Mouse (Mus musculus): ENCODE measurements around the gene Ror1. TPM values are rescaled to one million over a fixed set of nuclear protein-coding genes. Genes with fewer than 3 reads are reported as not detected.

The Ror1 gene
- total and polyA plus RNA-seq, 3 experiments, result 0.05 TPM; not detected in 2

GRCm38 (mm10) chr4:100120547-100120946 lies 25.0 kb downstream of the Ror1 start:
- no peak for ATAC-seq (ENCODE audit: extremely low read depth, insufficient number of reproducible peaks, low FRiP score, poor library complexity, severe bottlenecking)
- H3K4me1 ChIP-seq (ENCODE audit: insufficient read depth, low read depth, low read length), result no peaks in the 10 kb centered on the region
- H3K9me3 ChIP-seq (replicated peaks), result no peaks in the 10 kb centered on the region
- DNase-seq (ENCODE audit: low spot score), result no peak
- no peaks in the 10 kb centered on the region for H3K27me3 ChIP-seq (ENCODE audit: insufficient read depth, low read length)
- TF ChIP-seq TAL1 (conservative IDR thresholded peaks at IDR 0.05; ENCODE audit: low read depth, low read length) (no peak), GATA2 (IDR thresholded peaks at IDR 0.05; ENCODE audit: borderline replicate concordance, low read depth, low read length) (no peak), POLR2AphosphoS5 (IDR thresholded peaks at IDR 0.05; ENCODE audit: insufficient replicate concordance, low read depth, low read length) (no peak), GATA1 (IDR thresholded peaks at IDR 0.05; ENCODE audit: borderline replicate concordance, low read length) (no peak), CTCF (IDR thresholded peaks at IDR 0.05; ENCODE audit: low read depth, low read length) (no peak)
- H3K4me3 ChIP-seq (ENCODE audit: low read depth, low read length), result no peak overlapping the region
- H3K36me3 ChIP-seq (replicated peaks), result no peaks in the 10 kb centered on the region

DNA sequence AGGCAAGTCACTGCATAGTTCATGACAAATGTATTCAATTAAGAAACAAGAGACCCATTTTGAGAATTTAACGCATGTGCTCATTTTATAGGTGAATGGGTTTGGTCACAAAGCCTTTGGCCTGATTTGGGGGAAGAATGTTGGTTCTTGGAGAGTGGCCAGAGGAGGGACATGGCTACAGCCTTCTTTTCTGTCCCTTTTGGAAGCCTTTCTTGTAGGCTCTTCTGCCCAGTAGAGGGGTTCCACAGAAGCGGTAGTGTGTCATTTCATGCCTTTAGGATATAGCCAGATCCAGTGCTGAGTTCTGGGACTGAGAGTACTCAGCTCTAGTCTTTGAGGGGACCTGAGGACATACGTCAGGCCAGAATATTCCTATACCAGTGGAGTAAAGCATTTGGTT lies 26.8 kb downstream of the Ror1 start:
- Histone ChIP-seq H3K9me3 (replicated peaks) (no peaks in the 10 kb centered on the region), H3K4me3 (ENCODE audit: low read depth, low read length) (no peak overlapping the region), H3K27me3 (ENCODE audit: insufficient read depth, low read length) (no peaks in the 10 kb centered on the region), H3K4me1 (ENCODE audit: insufficient read depth, low read depth, low read length) (no peaks in the 10 kb centered on the region), H3K36me3 (replicated peaks) (no peaks in the 10 kb centered on the region)
- no peak for DNase-seq (ENCODE audit: low spot score)
- TF ChIP-seq CTCF (IDR thresholded peaks at IDR 0.05; ENCODE audit: low read depth, low read length), result no peak
- no peak for TF ChIP-seq GATA2 (IDR thresholded peaks at IDR 0.05; ENCODE audit: borderline replicate concordance, low read depth, low read length)
- no peak for TF ChIP-seq GATA1 (IDR thresholded peaks at IDR 0.05; ENCODE audit: borderline replicate concordance, low read length)
- no peak for TF ChIP-seq POLR2AphosphoS5 (IDR thresholded peaks at IDR 0.05; ENCODE audit: insufficient replicate concordance, low read depth, low read length)
- ATAC-seq (ENCODE audit: extremely low read depth, insufficient number of reproducible peaks, low FRiP score, poor library complexity, severe bottlenecking), result no peak

GRCm38 (mm10) chr4:100123519-100123918 lies 27.9 kb downstream of the Ror1 start:
- Histone ChIP-seq H3K4me3 (ENCODE audit: low read depth, low read length) (no peak overlapping the region), H3K36me3 (replicated peaks) (no peaks in the 10 kb centered on the region), H3K4me1 (ENCODE audit: insufficient read depth, low read depth, low read length) (no peaks in the 10 kb centered on the region), H3K9me3 (replicated peaks) (no peaks in the 10 kb centered on the region), H3K27me3 (ENCODE audit: insufficient read depth, low read length) (no peaks in the 10 kb centered on the region)
- ATAC-seq (ENCODE audit: extremely low read depth, insufficient number of reproducible peaks, low FRiP score, poor library complexity, severe bottlenecking) (no peak), DNase-seq (ENCODE audit: low spot score) (no peak)
- TF ChIP-seq TAL1 (conservative IDR thresholded peaks at IDR 0.05; ENCODE audit: low read depth, low read length) (no peak), POLR2AphosphoS5 (IDR thresholded peaks at IDR 0.05; ENCODE audit: insufficient replicate concordance, low read depth, low read length) (no peak)

- Histone ChIP-seq H3K4me1 (ENCODE audit: insufficient read depth, low read depth, low read length) (no peaks in the 10 kb centered on the region), H3K27me3 (ENCODE audit: insufficient read depth, low read length) (no peaks in the 10 kb centered on the region), H3K36me3 (replicated peaks) (no peaks in the 10 kb centered on the region), H3K4me3 (ENCODE audit: low read depth, low read length) (no peak overlapping the region), H3K9me3 (replicated peaks) (no peaks in the 10 kb centered on the region)
- no peak for ATAC-seq (ENCODE audit: extremely low read depth, insufficient number of reproducible peaks, low FRiP score, poor library complexity, severe bottlenecking)
- DNase-seq (ENCODE audit: low spot score), result no peak
- no peak for TF ChIP-seq CTCF (IDR thresholded peaks at IDR 0.05; ENCODE audit: low read depth, low read length)
- no peak for TF ChIP-seq GATA2 (IDR thresholded peaks at IDR 0.05; ENCODE audit: borderline replicate concordance, low read depth, low read length)
- no peak for TF ChIP-seq GATA1 (IDR thresholded peaks at IDR 0.05; ENCODE audit: borderline replicate concordance, low read length)
- TF ChIP-seq TAL1 (conservative IDR thresholded peaks at IDR 0.05; ENCODE audit: low read depth, low read length), result no peak
- no peak for TF ChIP-seq POLR2AphosphoS5 (IDR thresholded peaks at IDR 0.05; ENCODE audit: insufficient replicate concordance, low read depth, low read length)
Observed at GRCm38 (mm10) chr4:100124056-100124455, 28.5 kb downstream of the Ror1 start.

- ATAC-seq (ENCODE audit: extremely low read depth, insufficient number of reproducible peaks, low FRiP score, poor library complexity, severe bottlenecking) (no peak), DNase-seq (ENCODE audit: low spot score) (no peak)
- Histone ChIP-seq H3K27me3 (ENCODE audit: insufficient read depth, low read length) (no peaks in the 10 kb centered on the region), H3K36me3 (replicated peaks) (no peaks in the 10 kb centered on the region), H3K9me3 (replicated peaks) (no peaks in the 10 kb centered on the region), H3K4me3 (ENCODE audit: low read depth, low read length) (no peak overlapping the region), H3K4me1 (ENCODE audit: insufficient read depth, low read depth, low read length) (no peaks in the 10 kb centered on the region)
- no peak for TF ChIP-seq GATA1 (IDR thresholded peaks at IDR 0.05; ENCODE audit: borderline replicate concordance, low read length)
- no peak for TF ChIP-seq GATA2 (IDR thresholded peaks at IDR 0.05; ENCODE audit: borderline replicate concordance, low read depth, low read length)
- no peak for TF ChIP-seq POLR2AphosphoS5 (IDR thresholded peaks at IDR 0.05; ENCODE audit: insufficient replicate concordance, low read depth, low read length)
- no peak for TF ChIP-seq CTCF (IDR thresholded peaks at IDR 0.05; ENCODE audit: low read depth, low read length)
- TF ChIP-seq TAL1 (conservative IDR thresholded peaks at IDR 0.05; ENCODE audit: low read depth, low read length), result no peak
Observed at GRCm38 (mm10) chr4:100124935-100125334, 29.3 kb downstream of the Ror1 start.

DNA sequence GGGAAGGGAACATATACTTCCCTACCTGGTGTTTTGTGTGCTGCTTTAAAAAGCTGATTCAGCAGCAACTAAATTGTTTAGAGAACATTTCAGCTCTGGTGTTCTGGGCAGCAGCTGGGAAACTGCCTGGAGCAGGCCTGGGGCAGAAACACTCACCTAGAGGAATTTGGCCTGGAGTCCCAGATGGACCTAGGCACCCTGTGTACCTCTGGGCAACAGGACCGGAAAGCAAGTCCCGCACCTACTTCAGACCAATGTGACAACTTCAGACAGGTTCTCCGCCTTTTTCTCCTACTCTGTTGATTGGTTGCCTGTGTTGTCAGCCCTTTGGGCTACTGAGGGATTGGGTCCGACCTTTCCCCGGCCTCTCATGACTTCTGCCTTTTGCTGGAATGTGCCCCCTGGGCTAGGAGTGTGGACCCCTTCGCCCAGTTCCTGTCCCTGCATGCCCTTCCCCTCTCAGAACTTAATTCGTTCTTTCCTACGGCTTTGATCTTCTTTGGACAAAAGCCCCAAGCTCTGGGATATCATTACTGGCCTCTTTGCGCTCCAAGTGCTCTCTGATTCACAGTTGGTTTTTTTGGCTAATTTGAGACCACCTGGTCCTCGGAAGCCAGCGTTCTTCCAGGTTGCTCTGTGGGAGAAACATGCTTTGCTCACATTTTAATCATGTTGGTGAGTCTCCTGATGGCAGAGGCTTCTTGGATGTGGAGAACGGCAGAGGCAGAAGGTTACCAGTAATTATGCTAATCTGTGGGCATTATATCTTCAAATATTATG lies 31.1 kb downstream of the Ror1 start:
- H3K27me3 ChIP-seq (ENCODE audit: insufficient read depth, low read length), result no peaks in the 10 kb centered on the region
- no peak for ATAC-seq (ENCODE audit: extremely low read depth, insufficient number of reproducible peaks, low FRiP score, poor library complexity, severe bottlenecking)
- TF ChIP-seq GATA2 (IDR thresholded peaks at IDR 0.05; ENCODE audit: borderline replicate concordance, low read depth, low read length) (no peak), GATA1 (IDR thresholded peaks at IDR 0.05; ENCODE audit: borderline replicate concordance, low read length) (no peak), TAL1 (conservative IDR thresholded peaks at IDR 0.05; ENCODE audit: low read depth, low read length) (no peak), CTCF (IDR thresholded peaks at IDR 0.05; ENCODE audit: low read depth, low read length) (no peak), POLR2AphosphoS5 (IDR thresholded peaks at IDR 0.05; ENCODE audit: insufficient replicate concordance, low read depth, low read length) (no peak)

More for the DNA sequence above, 31.1 kb downstream of the Ror1 start:
- Histone ChIP-seq H3K36me3 (replicated peaks) (no peaks in the 10 kb centered on the region), H3K4me3 (ENCODE audit: low read depth, low read length) (no peak overlapping the region), H3K4me1 (ENCODE audit: insufficient read depth, low read depth, low read length) (no peaks in the 10 kb centered on the region), H3K9me3 (replicated peaks) (no peaks in the 10 kb centered on the region)
- no peak for DNase-seq (ENCODE audit: low spot score)
